26 mouse cellular contexts compared by ENCODE assay signal in genomic region chr1:52256194-52256593, GRCm38 (mm10). TPM values are rescaled to one million over a fixed set of nuclear protein-coding genes. Genes with fewer than 3 reads are reported as not detected.
DNase-seq lines count a peak whose midpoint lies in the region; ATAC-seq and TF ChIP-seq lines count a peak whose summit lies in the region.
"Had no signal": no experiment of that assay in that cellular context is flagged by ENCODE, and none has a peak within 500 bp of the region (broad histone marks: within the 10 kb centered on the region; RNA-seq: fewer than 3 reads in every experiment).

No protein-coding gene starts in this region.

- peak; percentile 41; the same call in 1 of the 2 replicates for ATAC-seq in intestine, embryonic 14.5 days (replicated peaks; ENCODE audit: low FRiP score, low TSS enrichment, low read depth)
- peak; percentile 69 for ATAC-seq in intestine, embryonic 16.5 days
- ATAC-seq in liver, embryonic 12.5 days = no peak
- ATAC-seq: activated CD4-positive, CD25-positive, alpha-beta regulatory T cell, adult 4 months; CD4-positive, CD25-positive, alpha-beta regulatory T cell, adult 4 months; forebrain, embryonic 15.5 days; forebrain, postnatal 0 days; Patski had no signal

- DNase-seq in intestine, embryonic 14.5 days (ENCODE audit: low spot score) = no peak
- DNase-seq in embryo, embryonic 11 days = no peak
- DNase-seq: adrenal gland, adult 8-10 months; adrenal gland, postnatal 14 days; adrenal gland, postnatal 36 days; B cell, adult 2 months; cerebellum, adult 11-12 months; cerebellum, adult 2 months; cerebellum, adult 9-10 months; cerebellum, postnatal 10 days; cerebellum, postnatal 25 days; forebrain, postnatal 0 days had no signal

- TF ChIP-seq CTCF in small intestine, adult 2 months (IDR thresholded peaks at IDR 0.05; ENCODE audit: extremely low read depth, insufficient read length, insufficient replicate concordance, low read depth, low read length) = no peak

- 60% methylated on average over 4 of the region's 4 CpGs for WGBS in intestine, embryonic 14.5 days
- WGBS in intestine, embryonic 16.5 days = 53% methylated on average over 4 of the region's 4 CpGs
- WGBS in small intestine, adult 2 months = 32% methylated on average over 4 of the region's 4 CpGs
- 54% methylated on average over 4 of the region's 4 CpGs for WGBS in liver, embryonic 12.5 days (ENCODE audit: insufficient replicate concordance)

- H3K4me1 ChIP-seq in intestine, embryonic 14.5 days (replicated peaks; ENCODE audit: control insufficient read depth, insufficient read depth, low read length) = no peaks in the 10 kb centered on the region
- 0 out of 2 replicates have a peak, but pooled peaks cover 2% of the 10 kb centered on the region for H3K4me1 ChIP-seq in intestine, embryonic 16.5 days (ENCODE audit: control insufficient read depth, insufficient read depth, low read length)
- H3K4me1 ChIP-seq in small intestine, adult 2 months (ENCODE audit: control insufficient read depth, insufficient read depth, insufficient read length, low read length) = peaks cover 21% of the 10 kb centered on the region; the same call in 1 of the 2 replicates
- H3K4me1 ChIP-seq in liver, embryonic 12.5 days = no peaks in the 10 kb centered on the region
- H3K4me1 ChIP-seq: forebrain, embryonic 10.5 days; forebrain, embryonic 12.5 days had no signal

- no peak overlapping the region for H3K4me3 ChIP-seq in intestine, embryonic 14.5 days (ENCODE audit: low read depth, low read length)
- no peak overlapping the region; the same call in 1 of the 2 replicates for H3K4me3 ChIP-seq in intestine, embryonic 16.5 days (ENCODE audit: low read length)
- H3K4me3 ChIP-seq in small intestine, adult 2 months (ENCODE audit: low read depth, low read length) = no peak overlapping the region
- H3K4me3 ChIP-seq in liver, embryonic 12.5 days = no peak overlapping the region
- H3K4me3 ChIP-seq: embryonic facial prominence, embryonic 13.5 days; embryonic facial prominence, embryonic 15.5 days; erythroblast, embryonic 14.5 days; forebrain, embryonic 10.5 days; forebrain, embryonic 12.5 days; forebrain, embryonic 15.5 days had no signal

- H3K9me3 ChIP-seq in intestine, embryonic 14.5 days (ENCODE audit: control insufficient read depth, low read length) = no peaks in the 10 kb centered on the region
- H3K9me3 ChIP-seq in intestine, embryonic 16.5 days (ENCODE audit: control insufficient read depth, low read length) = no peaks in the 10 kb centered on the region
- H3K9me3 ChIP-seq in liver, embryonic 12.5 days (replicated peaks) = no peaks in the 10 kb centered on the region
- H3K9me3 ChIP-seq: embryonic facial prominence, embryonic 13.5 days; embryonic facial prominence, embryonic 15.5 days; forebrain, embryonic 10.5 days; forebrain, embryonic 12.5 days; forebrain, embryonic 15.5 days; G1E had no signal

- H3K36me3 ChIP-seq in intestine, embryonic 14.5 days (ENCODE audit: control insufficient read depth, insufficient read depth, low read length) = no peaks in the 10 kb centered on the region
- H3K36me3 ChIP-seq in intestine, embryonic 16.5 days (ENCODE audit: control insufficient read depth, insufficient read depth, low read length) = no peaks in the 10 kb centered on the region
- H3K36me3 ChIP-seq in small intestine, adult 2 months (ENCODE audit: control insufficient read depth, insufficient read depth, low read length) = no peaks in the 10 kb centered on the region
- no peaks in the 10 kb centered on the region for H3K36me3 ChIP-seq in liver, embryonic 12.5 days
- H3K36me3 ChIP-seq: embryonic facial prominence, embryonic 13.5 days; embryonic facial prominence, embryonic 15.5 days; forebrain, embryonic 10.5 days; forebrain, embryonic 12.5 days; forebrain, embryonic 15.5 days; G1E had no signal

- no peaks in the 10 kb centered on the region for H3K27me3 ChIP-seq in intestine, embryonic 14.5 days (replicated peaks; ENCODE audit: control insufficient read depth, insufficient read depth, low read length)
- H3K27me3 ChIP-seq in intestine, embryonic 16.5 days (replicated peaks; ENCODE audit: control insufficient read depth, insufficient read depth, low read length) = no peaks in the 10 kb centered on the region
- H3K27me3 ChIP-seq in small intestine, adult 2 months (ENCODE audit: control insufficient read depth, insufficient read depth, low read length) = no peaks in the 10 kb centered on the region
- H3K27me3 ChIP-seq in liver, embryonic 12.5 days (replicated peaks) = no peaks in the 10 kb centered on the region
- H3K27me3 ChIP-seq: CH12.LX; embryonic facial prominence, embryonic 13.5 days; embryonic facial prominence, embryonic 15.5 days; forebrain, embryonic 12.5 days; forebrain, embryonic 15.5 days; Patski had no signal

- TF ChIP-seq POLR2A in small intestine, adult 2 months (IDR thresholded peaks at IDR 0.05; ENCODE audit: low read depth, low read length) = no peak

- H3K27ac ChIP-seq in intestine, embryonic 14.5 days (ENCODE audit: low read depth) = peak overlapping the region; percentile 11; the same call in 1 of the 2 replicates
- peak overlapping the region; percentile 88 for H3K27ac ChIP-seq in intestine, embryonic 16.5 days (ENCODE audit: low read length)
- peak overlapping the region; percentile 95 for H3K27ac ChIP-seq in small intestine, adult 2 months (ENCODE audit: insufficient read depth, low read depth, low read length)
- H3K27ac ChIP-seq in liver, embryonic 12.5 days = no peak overlapping the region
- H3K27ac ChIP-seq: embryonic facial prominence, embryonic 13.5 days; embryonic facial prominence, embryonic 15.5 days; forebrain, embryonic 10.5 days; forebrain, embryonic 12.5 days; forebrain, embryonic 15.5 days had no signal

- peak overlapping the region; percentile 5; the same call in 1 of the 2 replicates for H3K4me2 ChIP-seq in intestine, embryonic 14.5 days (ENCODE audit: low read length)
- H3K4me2 ChIP-seq in intestine, embryonic 16.5 days (ENCODE audit: low read depth, low read length) = peak overlapping the region; percentile 48; the same call in 1 of the 2 replicates
- no peak overlapping the region for H3K4me2 ChIP-seq in liver, embryonic 12.5 days
- H3K4me2 ChIP-seq: embryonic facial prominence, embryonic 13.5 days; embryonic facial prominence, embryonic 15.5 days; forebrain, embryonic 12.5 days; forebrain, embryonic 15.5 days had no signal

- no peak overlapping the region for H3K9ac ChIP-seq in intestine, embryonic 14.5 days (ENCODE audit: low read length)
- H3K9ac ChIP-seq in intestine, embryonic 16.5 days (ENCODE audit: low read depth, low read length) = no peak overlapping the region
- no peak overlapping the region for H3K9ac ChIP-seq in liver, embryonic 12.5 days
- H3K9ac ChIP-seq: embryonic facial prominence, embryonic 13.5 days; embryonic facial prominence, embryonic 15.5 days; forebrain, embryonic 12.5 days; forebrain, embryonic 15.5 days; forebrain, postnatal 0 days had no signal

RNA-seq across cellular contexts. Expression of gene Gls, which starts 23.2 kb away (rescaled TPM):
- 44.1 and 51.9 TPM in 2 replicates for polyA plus RNA-seq in intestine, embryonic 14.5 days (2014; fragmentation: Nextera tagmentation; extraction: Ambion mirVana)
- polyA plus RNA-seq in intestine, embryonic 16.5 days (2015; fragmentation: Nextera tagmentation; extraction: Ambion mirVana) = 21.0 and 22.9 TPM in 2 replicates
- polyA plus RNA-seq in small intestine, adult 2 months (2012; rRNA removed) = 4.6 and 32.8 TPM in 2 replicates
- 16.3 and 19.0 TPM in 2 replicates for polyA plus RNA-seq in liver, embryonic 12.5 days (2016; fragmentation: Nextera tagmentation; extraction: Ambion mirVana)
